In genomic region chr17:31636277-31636941, GRCm38 (mm10) we compare ENCODE assay signal across 8 mouse cellular contexts. TPM values are rescaled to one million over a fixed set of nuclear protein-coding genes. Genes with fewer than 3 reads are reported as not detected.
A peak's percentile ranks its signal among the peaks of the same experiment; 100 is the strongest.
DNase-seq lines count a peak whose midpoint lies in the region; ATAC-seq and TF ChIP-seq lines count a peak whose summit lies in the region.

No protein-coding gene starts in this region.

- peaks cover 4% of the 10 kb centered on the region for H3K4me1 ChIP-seq in lung, adult 2 months (ENCODE audit: control insufficient read depth, insufficient read depth, low read length)
- H3K4me1 ChIP-seq in embryonic facial prominence, embryonic 15.5 days = peaks cover 24% of the 10 kb centered on the region
- peaks cover 26% of the 10 kb centered on the region for H3K4me1 ChIP-seq in limb, embryonic 10.5 days

- peak; percentile 26 for DNase-seq in lung, adult 2 months
- no peak for DNase-seq in lung, postnatal 10 days
- DNase-seq in limb, embryonic 10.5 days (ENCODE audit: low spot score) = peak; percentile 44
- no peak for DNase-seq in spleen, postnatal 14 days (ENCODE audit: low spot score in 2 of 2)
- DNase-seq in gastrocnemius, adult 8-10 months (ENCODE audit: low spot score in 2 of 2) = no peak

- no peaks in the 10 kb centered on the region for H3K9me3 ChIP-seq in embryonic facial prominence, embryonic 15.5 days (replicated peaks)
- H3K9me3 ChIP-seq in limb, embryonic 10.5 days (replicated peaks) = no peaks in the 10 kb centered on the region

- H3K4me3 ChIP-seq in lung, adult 2 months (replicated peaks; ENCODE audit: extremely low read depth, low read depth, low read length) = peak overlapping the region; percentile 58
- peak overlapping the region; percentile 58 for H3K4me3 ChIP-seq in embryonic facial prominence, embryonic 15.5 days (replicated peaks)
- H3K4me3 ChIP-seq in limb, embryonic 10.5 days = peak overlapping the region; percentile 60

- peak; percentile 35 for ATAC-seq in embryonic facial prominence, embryonic 15.5 days (ENCODE audit: insufficient number of reproducible peaks, low FRiP score, low TSS enrichment, low read depth)
- ATAC-seq in neutrophil, adult 5-6 weeks (ENCODE audit: extremely low read depth, insufficient number of reproducible peaks, low FRiP score, poor library complexity, severe bottlenecking) = 0 out of 2 replicates have a peak, but pooled peaks have one; percentile 4
- no peak; the same call in 1 of the 2 replicates for ATAC-seq in megakaryocyte-erythroid progenitor cell, adult 5-6 weeks (replicated peaks; ENCODE audit: low FRiP score, low TSS enrichment, poor library complexity, severe bottlenecking)

- H3K27ac ChIP-seq in embryonic facial prominence, embryonic 15.5 days (replicated peaks) = no peak overlapping the region
- peak overlapping the region; percentile 47 for H3K27ac ChIP-seq in limb, embryonic 10.5 days

- H3K27me3 ChIP-seq in embryonic facial prominence, embryonic 15.5 days = peaks cover 18% of the 10 kb centered on the region
- peaks cover 45% of the 10 kb centered on the region for H3K27me3 ChIP-seq in limb, embryonic 10.5 days (ENCODE audit: low read depth, poor library complexity, severe bottlenecking)

- TF ChIP-seq POLR2A in lung, adult 2 months (IDR thresholded peaks at IDR 0.05; ENCODE audit: borderline replicate concordance, extremely low read depth, low read depth, low read length) = no peak

- WGBS in lung, adult 2 months = 6% methylated on average over 45 of the region's 45 CpGs
- 5% methylated on average over 45 of the region's 45 CpGs for WGBS in embryonic facial prominence, embryonic 15.5 days
- WGBS in limb, embryonic 10.5 days = 6% methylated on average over 45 of the region's 45 CpGs

- H3K4me2 ChIP-seq in embryonic facial prominence, embryonic 15.5 days (replicated peaks) = peak overlapping the region; percentile 99

- no peaks in the 10 kb centered on the region for H3K36me3 ChIP-seq in embryonic facial prominence, embryonic 15.5 days
- H3K36me3 ChIP-seq in limb, embryonic 10.5 days = no peaks in the 10 kb centered on the region

- no peak for TF ChIP-seq CTCF in lung, adult 2 months (IDR thresholded peaks at IDR 0.05; ENCODE audit: insufficient read depth, low read length)

- H3K9ac ChIP-seq in embryonic facial prominence, embryonic 15.5 days = peak overlapping the region; percentile 51

RNA-seq across cellular contexts. Expression of gene Cbs, which starts 0.6 kb away (rescaled TPM):
- polyA plus RNA-seq in lung, adult 2 months (2012; rRNA removed) = 5.5 and 6.3 TPM in 2 replicates
- 5.4 and 5.8 TPM in 2 replicates for polyA plus RNA-seq in embryonic facial prominence, embryonic 15.5 days (2015; fragmentation: Nextera tagmentation; extraction: Ambion mirVana)
- 1.9 and 2.3 TPM in 2 replicates for polyA plus RNA-seq in limb, embryonic 10.5 days (2016; fragmentation: Nextera tagmentation; extraction: Ambion mirVana)
- total RNA-seq in neutrophil, adult 5-6 weeks (2017) = not detected in 2 replicates
- total RNA-seq in megakaryocyte-erythroid progenitor cell, adult 5-6 weeks (2014; fragmentation: Nextera tagmentation) = not detected in 2 replicates
- 2.4 TPM in 1 of 2 replicates, not detected in the other for total RNA-seq in megakaryocyte-erythroid progenitor cell, adult 5-6 weeks (2017)
- total RNA-seq in gastrocnemius, adult 8-10 months (2022) = 1 to 10 TPM in 1 of 4 experiments, under 1 TPM in 3; 0.31 to 1.4 (median 0.76) TPM

RNA-seq across cellular contexts. Expression of gene U2af1, which starts 22.3 kb away (rescaled TPM):
- 35.1 and 49.0 TPM in 2 replicates for polyA plus RNA-seq in lung, adult 2 months (2012; rRNA removed)
- 255 and 272 TPM in 2 replicates for polyA plus RNA-seq in embryonic facial prominence, embryonic 15.5 days (2015; fragmentation: Nextera tagmentation; extraction: Ambion mirVana)
- 473 and 525 TPM in 2 replicates for polyA plus RNA-seq in limb, embryonic 10.5 days (2016; fragmentation: Nextera tagmentation; extraction: Ambion mirVana)
- 84.4 and 96.3 TPM in 2 replicates for total RNA-seq in neutrophil, adult 5-6 weeks (2017)
- total RNA-seq in megakaryocyte-erythroid progenitor cell, adult 5-6 weeks (2014; fragmentation: Nextera tagmentation) = 178 and 219 TPM in 2 replicates
- 310 and 385 TPM in 2 replicates for total RNA-seq in megakaryocyte-erythroid progenitor cell, adult 5-6 weeks (2017)
- 10 to 100 TPM; 52.9 to 72.0 (median 65.9) TPM for total RNA-seq in gastrocnemius, adult 8-10 months (2022)

RNA-seq across cellular contexts. Expression of gene Cryaa, which starts 41.2 kb away (rescaled TPM):
- polyA plus RNA-seq in lung, adult 2 months (2012; rRNA removed) = 2.5 and 2.9 TPM in 2 replicates
- 9.2 and 14.2 TPM in 2 replicates for polyA plus RNA-seq in embryonic facial prominence, embryonic 15.5 days (2015; fragmentation: Nextera tagmentation; extraction: Ambion mirVana)
- polyA plus RNA-seq in limb, embryonic 10.5 days (2016; fragmentation: Nextera tagmentation; extraction: Ambion mirVana) = not detected in 2 replicates
- total RNA-seq in neutrophil, adult 5-6 weeks (2017) = 1.0 TPM in 1 of 2 replicates, not detected in the other
- not detected in 2 replicates for total RNA-seq in megakaryocyte-erythroid progenitor cell, adult 5-6 weeks (2014; fragmentation: Nextera tagmentation)
- not detected in 2 replicates for total RNA-seq in megakaryocyte-erythroid progenitor cell, adult 5-6 weeks (2017)
- total RNA-seq in gastrocnemius, adult 8-10 months (2022) = not detected

Comparison
In these comparisons a context has a peak if more than half of its experiments do, and no peak if none do; other contexts are left out.
1. DNase-seq: peak in lung, adult 2 months (single experiment) and limb, embryonic 10.5 days (single experiment); none in lung, postnatal 10 days (single experiment), spleen, postnatal 14 days (0 of 2) and gastrocnemius, adult 8-10 months (0 of 2).
2. Peak in every context shown above with its lines, with median percentiles within 50 percentile points of each other: H3K4me3 ChIP-seq.